Mouse (Mus musculus) heart, embryonic 15.5 days (tissue): ENCODE measurements around the gene Grem1. TPM values are rescaled to one million over a fixed set of nuclear protein-coding genes. Genes with fewer than 3 reads are reported as not detected.

Experiments used
- ATAC-seq: fragments of 200-750 bp; cut with Nextera tagmentation; replicated peaks from 2 replicates; pipeline ENCODE4 v1.8.0; 2017; ENCODE audit warnings: low read depth, moderate TSS enrichment; ENCODE audit not compliant: insufficient number of reproducible peaks, insufficient read depth, low FRiP score
- H3K27ac ChIP-seq: fragments of 300-500 bp; sonication (generic); 2 replicates; pipeline ENCODE4 v1.5.1; 2015; ENCODE audit warnings: mild to moderate bottlenecking, inconsistent platforms
- H3K27me3 ChIP-seq: fragments of 300-500 bp; sonication (generic); 2 replicates; pipeline ENCODE4 v1.6.1; 2015; ENCODE audit warnings: inconsistent platforms
- H3K36me3 ChIP-seq: fragments of 300-500 bp; sonication (generic); 2 replicates; pipeline ENCODE4 v1.6.1; 2015; ENCODE audit warnings: mild to moderate bottlenecking, inconsistent platforms
- H3K4me1 ChIP-seq: fragments of 300-500 bp; sonication (generic); replicated peaks from 2 replicates; pipeline ENCODE4 v1.6.1; 2015; ENCODE audit warnings: inconsistent platforms
- H3K4me2 ChIP-seq: fragments of 300-500 bp; sonication (generic); 2 replicates; pipeline ENCODE4 v1.6.1; 2015; ENCODE audit warnings: inconsistent platforms, mild to moderate bottlenecking, moderate library complexity
- H3K4me3 ChIP-seq: fragments of 300-500 bp; sonication (generic); 2 replicates; pipeline ENCODE4 v1.5.1; 2015; ENCODE audit warnings: mild to moderate bottlenecking, inconsistent platforms
- H3K9ac ChIP-seq: fragments of 300-500 bp; sonication (generic); 2 replicates; pipeline ENCODE4 v1.6.1; 2015; ENCODE audit warnings: mild to moderate bottlenecking, inconsistent platforms
- H3K9me3 ChIP-seq: fragments of 300-500 bp; sonication (generic); replicated peaks from 2 replicates; pipeline ENCODE4 v1.6.1; 2016; ENCODE audit warnings: inconsistent platforms
- WGBS: fragments of 180-500 bp; shearing (Covaris S2); methylation state at CpG from one replicate; pipeline ENCODE4 v1.1.7; 2015; ENCODE audit warnings: mixed read lengths; 5-methylcytosine and 5-hydroxymethylcytosine counted together
- polyA plus RNA-seq: library from polyadenylated mRNA; unstranded; fragments of >200 nt; fragmentation: Nextera tagmentation; extraction: Ambion mirVana; gene quantifications from 2 replicates; pipeline ENCODE4 v1.2.1, GENCODE M21; 2015

Grem1 gene
- polyA plus RNA-seq, 1 experiment from 2014 or later: 0.09 TPM

GRCm38 (mm10) chr2:113784851-113785250, 26.4 kb upstream of the Grem1 start:
- ATAC-seq: no peak

GRCm38 (mm10) chr2:113781521-113781920, 23.1 kb upstream of the Grem1 start:
- 71% methylated on average over 4 of the region's 4 CpGs for WGBS
- no peaks in the 10 kb centered on the region for H3K4me1 ChIP-seq
- no peak for ATAC-seq

More at GRCm38 (mm10) chr2:113784851-113785250, 26.4 kb upstream of the Grem1 start:
- Histone ChIP-seq H3K4me1 (no peaks in the 10 kb centered on the region), H3K4me3 (no peak overlapping the region), H3K4me2 (no peak overlapping the region), H3K9me3 (no peaks in the 10 kb centered on the region), H3K9ac (no peak overlapping the region), H3K36me3 (no peaks in the 10 kb centered on the region), H3K27me3 (no peaks in the 10 kb centered on the region), H3K27ac (no peak overlapping the region)
- WGBS: 46% methylated on average over 3 of the region's 3 CpGs

GRCm38 (mm10) chr2:113781107-113781506, 22.7 kb upstream of the Grem1 start:
- Histone ChIP-seq H3K4me3 (no peak overlapping the region), H3K27me3 (no peaks in the 10 kb centered on the region), H3K4me2 (no peak overlapping the region), H3K36me3 (no peaks in the 10 kb centered on the region), H3K27ac (no peak overlapping the region), H3K9ac (no peak overlapping the region), H3K4me1 (no peaks in the 10 kb centered on the region), H3K9me3 (no peaks in the 10 kb centered on the region)
- WGBS: 69% methylated on average over 5 of the region's 5 CpGs
- ATAC-seq: no peak

More at GRCm38 (mm10) chr2:113781521-113781920, 23.1 kb upstream of the Grem1 start:
- Histone ChIP-seq H3K4me3 (no peak overlapping the region), H3K27me3 (no peaks in the 10 kb centered on the region), H3K36me3 (no peaks in the 10 kb centered on the region), H3K4me2 (no peak overlapping the region), H3K27ac (no peak overlapping the region), H3K9ac (no peak overlapping the region), H3K9me3 (no peaks in the 10 kb centered on the region)

- WGBS: 68% methylated on average over 3 of the region's 3 CpGs
- no peaks in the 10 kb centered on the region for H3K9me3 ChIP-seq
These were observed 20.9 kb upstream of the Grem1 start for GRCm38 (mm10) chr2:113779336-113779735.

GRCm38 (mm10) chr2:113778036-113778435, 19.6 kb upstream of the Grem1 start:
- ATAC-seq: no peak
- Histone ChIP-seq H3K27ac (no peak overlapping the region), H3K9ac (no peak overlapping the region)

More at GRCm38 (mm10) chr2:113779336-113779735, 20.9 kb upstream of the Grem1 start:
- no peak overlapping the region for H3K4me2 ChIP-seq
- no peaks in the 10 kb centered on the region for H3K36me3 ChIP-seq
- no peak overlapping the region for H3K9ac ChIP-seq
- H3K27ac ChIP-seq: no peak overlapping the region
- no peaks in the 10 kb centered on the region for H3K4me1 ChIP-seq
- no peak overlapping the region for H3K4me3 ChIP-seq
- H3K27me3 ChIP-seq: no peaks in the 10 kb centered on the region
- ATAC-seq: no peak

GRCm38 (mm10) chr2:113776297-113776696, 17.9 kb upstream of the Grem1 start:
- Histone ChIP-seq H3K27ac (no peak overlapping the region), H3K4me3 (no peak overlapping the region), H3K36me3 (no peaks in the 10 kb centered on the region), H3K9me3 (no peaks in the 10 kb centered on the region), H3K4me1 (no peaks in the 10 kb centered on the region), H3K9ac (no peak overlapping the region), H3K4me2 (no peak overlapping the region), H3K27me3 (no peaks in the 10 kb centered on the region)
- 72% methylated on average over 3 of the region's 3 CpGs for WGBS
- ATAC-seq: no peak

More at GRCm38 (mm10) chr2:113778036-113778435, 19.6 kb upstream of the Grem1 start:
- H3K27me3 ChIP-seq: no peaks in the 10 kb centered on the region
- whole genome bisulfite sequencing: 65% methylated on average over 6 of the region's 6 CpGs
- H3K36me3 ChIP-seq: no peaks in the 10 kb centered on the region
- H3K4me2 ChIP-seq: no peak overlapping the region
- H3K9me3 ChIP-seq: no peaks in the 10 kb centered on the region
- no peaks in the 10 kb centered on the region for H3K4me1 ChIP-seq
- no peak overlapping the region for H3K4me3 ChIP-seq

- Histone ChIP-seq H3K9ac (no peak overlapping the region), H3K36me3 (no peaks in the 10 kb centered on the region), H3K4me2 (no peak overlapping the region), H3K4me3 (no peak overlapping the region), H3K27ac (no peak overlapping the region), H3K27me3 (no peaks in the 10 kb centered on the region), H3K4me1 (no peaks in the 10 kb centered on the region), H3K9me3 (no peaks in the 10 kb centered on the region)
- no peak for ATAC-seq
- 60% methylated on average over 6 of the region's 6 CpGs for WGBS
These were observed 15.8 kb upstream of the Grem1 start for GRCm38 (mm10) chr2:113774150-113774805.

GRCm38 (mm10) chr2:113768541-113769303, 10.3 kb upstream of the Grem1 start:
- H3K4me3 ChIP-seq: no peak overlapping the region
- ATAC-seq: no peak
- 71% methylated on average over 8 of the region's 8 CpGs for WGBS

GRCm38 (mm10) chr2:113765885-113766284, 7.4 kb upstream of the Grem1 start:
- no peak for ATAC-seq
- Histone ChIP-seq H3K4me1 (no peaks in the 10 kb centered on the region), H3K27me3 (no peaks in the 10 kb centered on the region), H3K36me3 (no peaks in the 10 kb centered on the region), H3K9ac (no peak overlapping the region), H3K4me2 (no peak overlapping the region), H3K9me3 (no peaks in the 10 kb centered on the region), H3K4me3 (no peak overlapping the region), H3K27ac (no peak overlapping the region)
- WGBS: 13% methylated on average over 1 of the region's 1 CpGs

More at GRCm38 (mm10) chr2:113768541-113769303, 10.3 kb upstream of the Grem1 start:
- Histone ChIP-seq H3K27ac (no peak overlapping the region), H3K9ac (no peak overlapping the region), H3K36me3 (no peaks in the 10 kb centered on the region), H3K4me1 (no peaks in the 10 kb centered on the region), H3K27me3 (no peaks in the 10 kb centered on the region), H3K9me3 (no peaks in the 10 kb centered on the region), H3K4me2 (no peak overlapping the region)

- 78% methylated on average over 5 of the region's 5 CpGs for WGBS
- ATAC-seq: no peak
These were observed 6.5 kb upstream of the Grem1 start for GRCm38 (mm10) chr2:113764968-113765367.

GRCm38 (mm10) chr2:113757525-113758310, 728 bp downstream of the Grem1 start:
- Histone ChIP-seq H3K4me3 (peak overlapping the region; percentile 46), H3K27me3 (peaks cover 57% of the 10 kb centered on the region)
- no peak for ATAC-seq

More at GRCm38 (mm10) chr2:113764968-113765367, 6.5 kb upstream of the Grem1 start:
- H3K4me2 ChIP-seq: no peak overlapping the region
- no peak overlapping the region for H3K9ac ChIP-seq
- no peaks in the 10 kb centered on the region for H3K4me1 ChIP-seq
- no peak overlapping the region for H3K4me3 ChIP-seq
- no peak overlapping the region for H3K27ac ChIP-seq
- no peaks in the 10 kb centered on the region for H3K36me3 ChIP-seq
- peaks cover 8% of the 10 kb centered on the region for H3K27me3 ChIP-seq
- H3K9me3 ChIP-seq: no peaks in the 10 kb centered on the region

More at GRCm38 (mm10) chr2:113757525-113758310, 728 bp downstream of the Grem1 start:
- Histone ChIP-seq H3K4me2 (peak overlapping the region; percentile 80), H3K4me1 (peaks cover 23% of the 10 kb centered on the region), H3K9me3 (no peaks in the 10 kb centered on the region), H3K9ac (0 out of 2 replicates have a peak overlapping the region, but pooled peaks have one; percentile 21), H3K27ac (no peak overlapping the region), H3K36me3 (no peaks in the 10 kb centered on the region)
- WGBS: under 1% methylated on average over 47 of the region's 47 CpGs
